Mouse (Mus musculus): ENCODE measurements around the gene Osbpl11.

The Osbpl11 gene

DNA sequence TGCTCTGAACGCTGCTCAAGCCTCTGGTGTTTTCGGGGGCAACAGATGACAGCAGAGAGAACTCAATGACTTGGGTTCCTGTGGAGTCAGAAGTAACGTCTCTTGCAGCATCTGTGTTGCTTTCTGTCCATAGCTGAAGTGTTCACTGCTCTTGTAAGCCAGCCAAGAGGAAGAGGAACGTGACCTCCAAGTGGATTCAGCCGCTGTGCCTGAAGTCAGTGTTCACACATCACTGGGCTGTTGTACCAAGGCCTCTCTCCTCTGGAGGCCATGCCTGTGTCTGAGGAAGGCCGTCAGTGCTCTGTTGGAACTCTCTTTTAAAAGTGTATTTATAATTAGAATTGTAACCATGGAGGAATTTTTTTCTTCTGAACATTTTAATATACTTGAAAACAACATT is 57.2 kb downstream of the Osbpl11 start:
- in situ Hi-C loops (cut with MboI): no loop called here

GRCm38 (mm10) chr16:33244136-33244691 is 59.3 kb downstream of the Osbpl11 start:
- in situ Hi-C loops (cut with MboI): no loop called here

GRCm38 (mm10) chr16:33244933-33245470 is 60.1 kb downstream of the Osbpl11 start:
- in situ Hi-C loops (cut with MboI): no loop called here

DNA sequence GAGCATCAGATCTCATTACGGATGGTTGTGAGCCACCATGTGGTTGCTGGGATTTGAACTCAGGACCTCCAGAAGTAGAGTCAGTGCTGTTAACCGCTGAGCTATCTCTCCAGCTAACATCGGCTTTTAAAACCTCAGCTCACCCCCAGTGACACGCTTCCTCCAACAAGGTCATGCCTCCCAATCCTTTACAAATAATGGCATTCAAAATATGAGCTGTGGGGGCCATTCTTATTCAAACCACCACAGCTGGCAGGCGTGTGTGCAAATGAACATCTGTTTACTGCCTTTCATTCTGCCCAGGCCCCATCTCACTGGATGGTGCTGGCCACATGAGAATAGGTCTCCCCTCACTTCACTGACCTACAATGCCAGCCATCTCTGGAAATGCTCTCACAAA is 61.7 kb downstream of the Osbpl11 start:
- in situ Hi-C loops (cut with MboI): no loop called here

GRCm38 (mm10) chr16:33247006-33247405 is 62.1 kb downstream of the Osbpl11 start:
- in situ Hi-C loops (cut with MboI): no loop called here

GRCm38 (mm10) chr16:33250651-33251120 is 65.8 kb downstream of the Osbpl11 start:
- in situ Hi-C loops (cut with MboI): no loop called here

- in situ Hi-C loops (cut with MboI): no loop called here
Measured at GRCm38 (mm10) chr16:33251194-33252051, 66.6 kb downstream of the Osbpl11 start, which contains the start of gene Snx4. Gene Snx4 (plus strand): TSS chr16:33251442.

DNA sequence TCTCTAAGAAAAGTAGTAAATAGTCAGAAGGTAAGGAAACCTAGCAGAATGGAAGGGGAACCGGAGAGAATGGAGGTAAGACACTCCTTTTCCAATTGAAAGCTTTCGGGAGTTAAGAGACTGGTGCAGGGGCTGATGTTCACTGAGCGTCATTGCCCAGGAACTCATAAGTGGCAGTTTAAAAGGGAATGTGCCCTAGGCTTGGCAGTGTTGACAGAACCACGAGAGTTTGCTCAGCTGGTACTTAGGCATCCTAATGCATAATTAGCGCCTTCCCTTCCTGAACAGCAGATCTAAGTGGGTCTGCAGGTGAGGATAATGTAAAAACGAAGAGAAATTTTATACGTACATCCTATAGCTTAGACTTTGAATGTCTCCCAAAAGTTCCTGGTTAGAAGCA is 70.7 kb downstream of the Osbpl11 start:
- in situ Hi-C loops (cut with MboI): no loop called here

DNA sequence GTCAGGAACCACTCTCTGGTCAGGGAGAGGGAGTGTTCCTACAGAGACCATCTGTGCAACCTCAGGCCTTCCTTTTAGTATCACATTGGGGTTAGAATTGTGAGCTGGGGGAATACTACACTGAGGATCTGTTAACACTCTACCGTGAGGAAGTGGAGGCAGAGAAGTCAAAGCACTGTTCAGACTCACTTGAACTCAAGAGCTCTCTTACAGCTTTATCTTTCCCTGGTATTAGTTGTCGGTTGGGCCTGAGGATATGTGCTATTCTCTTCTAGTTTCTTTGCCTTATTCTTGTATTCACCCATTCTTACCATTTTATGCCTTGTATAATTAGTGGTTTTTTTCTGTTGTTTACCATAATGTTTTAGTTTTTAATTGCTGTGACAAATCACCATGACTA is 73.7 kb downstream of the Osbpl11 start:
- in situ Hi-C loops (cut with MboI): no loop called here

DNA sequence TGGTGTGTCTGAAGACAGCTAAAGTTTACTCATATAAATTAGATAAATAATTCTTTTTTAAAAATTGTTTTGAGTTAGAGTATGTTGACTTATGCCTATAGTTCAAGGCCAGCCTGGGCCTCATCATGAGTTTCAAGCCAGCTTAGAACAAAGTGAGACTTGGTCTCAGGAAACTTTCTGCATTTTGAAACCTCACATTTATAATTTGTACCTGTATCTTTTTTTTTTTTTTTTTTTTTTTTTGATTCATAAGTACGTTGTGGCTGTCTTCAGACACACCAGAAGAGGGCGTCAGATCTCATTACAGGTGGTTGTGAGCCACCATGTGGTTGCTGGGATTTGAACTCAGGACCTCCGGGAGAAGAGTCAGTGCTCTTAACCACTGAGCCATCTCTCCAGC is 75.0 kb downstream of the Osbpl11 start:
- in situ Hi-C loops (cut with MboI): no loop called here

- in situ Hi-C loops (cut with MboI): no loop called here
Measured at GRCm38 (mm10) chr16:33260825-33261224, 76.0 kb downstream of the Osbpl11 start.

- in situ Hi-C loops (cut with MboI): no loop called here
Measured at GRCm38 (mm10) chr16:33261584-33262061, 76.8 kb downstream of the Osbpl11 start.

GRCm38 (mm10) chr16:33262096-33262495 is 77.2 kb downstream of the Osbpl11 start:
- in situ Hi-C loops (cut with MboI): no loop called here

DNA sequence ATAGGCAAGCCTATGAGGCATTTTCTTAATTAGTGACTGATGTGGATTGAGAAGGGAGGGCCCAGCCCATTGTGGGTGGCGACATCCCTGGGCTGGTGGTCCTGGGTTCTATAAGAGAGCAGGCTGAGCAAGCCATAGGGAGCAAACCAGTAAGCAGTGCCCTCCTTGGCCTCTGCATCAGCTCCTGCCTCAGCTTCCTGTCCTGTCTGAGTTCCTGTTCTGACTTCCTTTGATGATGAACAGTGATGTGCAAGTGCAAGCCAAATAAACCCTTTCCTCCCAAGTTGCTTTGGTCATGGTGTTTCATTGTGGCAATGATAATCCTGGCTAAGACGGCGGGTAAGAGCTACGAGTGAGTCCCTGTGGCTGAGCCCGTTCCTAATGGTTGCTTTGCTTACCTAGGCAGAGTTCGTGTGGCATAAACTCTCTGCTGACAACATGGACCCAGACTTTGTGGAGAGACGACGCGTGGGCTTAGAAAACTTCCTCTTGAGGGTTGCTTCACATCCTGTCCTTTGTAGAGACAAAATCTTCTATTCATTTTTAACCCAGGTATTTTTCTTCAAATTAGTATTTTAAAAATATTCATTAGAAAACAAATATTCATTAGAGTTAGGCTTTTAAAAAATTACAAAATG is 82.9 kb downstream of the Osbpl11 start:
- in situ Hi-C loops (cut with MboI): no loop called here

DNA sequence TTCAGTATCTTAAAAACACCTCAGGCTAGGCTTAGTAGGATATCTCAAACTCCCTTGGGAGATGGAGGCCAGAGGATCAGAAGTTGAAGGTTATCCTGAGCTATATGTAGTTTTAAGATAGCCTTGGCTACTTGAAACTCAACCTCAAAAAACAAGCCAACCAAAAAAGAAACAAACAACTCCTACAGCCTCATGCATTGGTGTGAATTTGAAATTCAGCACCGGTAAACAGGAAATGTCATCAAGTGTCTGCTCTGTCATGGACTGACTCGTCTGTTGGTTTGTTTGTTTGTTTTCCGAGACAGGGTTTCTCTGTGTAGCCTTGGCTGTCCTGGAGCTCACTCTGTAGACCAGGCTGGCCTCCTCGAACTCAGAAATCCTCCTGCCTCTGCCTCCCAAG is 87.0 kb downstream of the Osbpl11 start:
- in situ Hi-C loops (cut with MboI): no loop called here

DNA sequence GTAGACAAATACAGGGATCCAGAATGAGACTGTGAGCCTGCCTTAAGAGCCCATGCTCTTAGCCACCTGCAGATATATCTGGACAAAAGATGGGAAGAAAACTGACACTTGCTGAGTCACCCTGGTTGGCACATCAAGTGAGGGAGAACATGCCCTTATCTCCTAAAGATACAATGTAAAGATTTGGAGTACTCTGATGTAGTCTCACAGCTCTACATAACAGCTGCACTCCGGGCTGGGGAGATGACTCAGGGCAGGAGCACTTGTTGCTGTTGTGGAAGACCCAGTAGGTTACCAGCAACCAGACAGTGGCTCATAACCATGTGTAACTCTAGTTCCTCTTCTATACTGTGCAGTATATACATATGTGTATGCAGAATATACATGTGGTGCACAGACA is 98.2 kb downstream of the Osbpl11 start:
- in situ Hi-C loops (cut with MboI): no loop called here

DNA sequence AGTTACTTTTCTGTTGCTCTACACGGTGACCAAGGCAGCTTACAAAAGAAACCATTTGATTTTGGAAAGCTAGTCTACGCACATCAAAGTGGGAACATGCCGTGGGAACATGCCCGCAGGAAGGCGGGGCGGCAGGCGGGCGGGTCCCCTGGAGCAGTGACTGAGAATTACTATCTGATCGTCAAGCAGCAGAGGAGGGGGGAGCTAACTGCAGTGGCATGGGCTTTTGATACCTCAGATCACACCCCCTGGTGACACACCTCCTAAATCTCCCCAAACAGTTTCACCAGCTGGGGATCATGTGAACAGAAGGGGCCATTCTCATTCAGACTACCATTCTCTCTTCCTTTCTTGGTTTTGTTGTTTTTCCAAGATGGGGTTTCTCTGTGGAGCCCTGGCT is 103.7 kb downstream of the Osbpl11 start:
- in situ Hi-C loops (cut with MboI): no loop called here

- in situ Hi-C loops (cut with MboI): no loop called here
Measured at GRCm38 (mm10) chr16:33289981-33290380, 105.1 kb downstream of the Osbpl11 start.

GRCm38 (mm10) chr16:33292241-33292640 is 107.4 kb downstream of the Osbpl11 start:
- in situ Hi-C loops (cut with MboI): no loop called here

Data from mature B cell (primary cell).